Mouse (Mus musculus) embryonic facial prominence, embryonic 10.5 days (tissue): Measurements from ENCODE around the gene Pde4d. TPM values are rescaled to one million over a fixed set of nuclear protein-coding genes. Genes with fewer than 3 reads are reported as not detected.
A peak's percentile ranks its signal among the peaks of the same experiment; 100 is the strongest.

Experiments
- DNase-seq: peaks from one replicate; pipeline ENCODE4 v3.0.0-alpha.2; 2017; ENCODE audit warnings: low spot score
- H3K27ac ChIP-seq: fragments of 300-500 bp; sonication (generic); replicated peaks from 2 replicates; pipeline ENCODE4 v1.5.1; 2016; ENCODE audit warnings: mild to moderate bottlenecking
- H3K27me3 ChIP-seq: fragments of 300-500 bp; sonication (generic); replicated peaks from 2 replicates; pipeline ENCODE4 v1.6.1; 2016; ENCODE audit warnings: low read depth, mild to moderate bottlenecking; ENCODE audit not compliant: poor library complexity, severe bottlenecking
- H3K36me3 ChIP-seq: fragments of 300-500 bp; sonication (generic); replicated peaks from 2 replicates; pipeline ENCODE4 v1.6.1; 2016; ENCODE audit warnings: mild to moderate bottlenecking, moderate library complexity
- H3K4me1 ChIP-seq: fragments of 300-500 bp; sonication (generic); 2 replicates; pipeline ENCODE4 v1.6.1; 2016
- H3K4me3 ChIP-seq: fragments of 300-500 bp; sonication (generic); 2 replicates; pipeline ENCODE4 v1.5.1; 2016; ENCODE audit warnings: mild to moderate bottlenecking, moderate library complexity
- H3K9me3 ChIP-seq: fragments of 300-500 bp; sonication (generic); 2 replicates; pipeline ENCODE4 v1.6.1; 2016; ENCODE audit warnings: mild to moderate bottlenecking
- WGBS: fragments of 180-500 bp; shearing (Covaris S2); methylation state at CpG from one replicate; pipeline ENCODE4 v1.1.7; 2016; 5-methylcytosine and 5-hydroxymethylcytosine counted together
- polyA plus RNA-seq: library from polyadenylated mRNA; unstranded; fragments of >200 nt; fragmentation: Nextera tagmentation; extraction: Ambion mirVana; gene quantifications from 2 replicates; pipeline ENCODE4 v1.2.1, GENCODE M21; 2016

Pde4d gene
- polyA plus RNA-seq, 1 experiment from 2014 or later = 19.7 TPM

DNA sequence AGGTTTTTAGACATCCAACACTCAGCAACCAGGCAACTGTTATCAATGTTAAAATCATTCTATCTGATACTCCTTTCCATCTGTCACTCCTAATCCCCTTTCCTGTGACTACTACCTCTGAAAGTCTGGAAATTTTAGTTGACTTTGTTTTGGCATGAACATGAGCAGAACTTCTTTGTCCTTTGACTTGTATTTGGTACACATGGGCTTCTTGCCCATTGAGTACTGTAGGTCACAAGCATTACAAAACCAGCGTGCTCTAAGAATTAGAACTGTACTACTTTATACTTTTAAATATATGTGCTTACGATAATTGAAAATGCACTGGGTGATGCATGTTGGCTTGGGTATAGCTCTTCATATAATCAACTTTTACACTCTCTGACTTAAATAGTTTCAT, 1264.8 kb downstream of the Pde4d start:
- Histone ChIP-seq H3K4me3 (no peak overlapping the region), H3K4me1 (peaks cover 9% of the 10 kb centered on the region), H3K36me3 (no peaks in the 10 kb centered on the region), H3K9me3 (no peaks in the 10 kb centered on the region), H3K27me3 (no peaks in the 10 kb centered on the region), H3K27ac (no peak overlapping the region)
- 92% methylated on average over 2 of the region's 2 CpGs for WGBS
- DNase-seq = no peak

DNA sequence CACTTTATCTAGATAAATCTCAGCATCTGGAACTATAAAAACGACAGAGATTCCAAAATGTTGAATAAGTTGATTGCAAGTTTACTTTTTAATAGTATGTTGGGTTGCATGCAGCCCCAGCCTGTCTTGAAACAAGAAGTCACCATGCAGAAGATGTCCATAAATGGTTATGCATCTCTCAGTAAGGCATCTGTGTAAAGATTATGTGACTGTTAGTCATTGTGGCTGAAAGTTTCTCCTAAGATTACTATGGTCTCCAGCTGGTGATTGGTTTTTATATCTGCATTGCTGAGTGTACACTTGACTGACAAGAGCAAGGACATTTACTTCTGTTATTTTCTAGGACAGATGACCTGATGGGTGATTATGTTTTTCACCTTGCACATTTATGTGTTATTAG, 1265.6 kb downstream of the Pde4d start:
- Histone ChIP-seq H3K27me3 (no peaks in the 10 kb centered on the region), H3K4me3 (no peak overlapping the region), H3K4me1 (peaks cover 9% of the 10 kb centered on the region), H3K36me3 (no peaks in the 10 kb centered on the region), H3K9me3 (no peaks in the 10 kb centered on the region), H3K27ac (no peak overlapping the region)
- DNase-seq = no peak
- 72% methylated on average over 1 of the region's 1 CpGs for WGBS

DNA sequence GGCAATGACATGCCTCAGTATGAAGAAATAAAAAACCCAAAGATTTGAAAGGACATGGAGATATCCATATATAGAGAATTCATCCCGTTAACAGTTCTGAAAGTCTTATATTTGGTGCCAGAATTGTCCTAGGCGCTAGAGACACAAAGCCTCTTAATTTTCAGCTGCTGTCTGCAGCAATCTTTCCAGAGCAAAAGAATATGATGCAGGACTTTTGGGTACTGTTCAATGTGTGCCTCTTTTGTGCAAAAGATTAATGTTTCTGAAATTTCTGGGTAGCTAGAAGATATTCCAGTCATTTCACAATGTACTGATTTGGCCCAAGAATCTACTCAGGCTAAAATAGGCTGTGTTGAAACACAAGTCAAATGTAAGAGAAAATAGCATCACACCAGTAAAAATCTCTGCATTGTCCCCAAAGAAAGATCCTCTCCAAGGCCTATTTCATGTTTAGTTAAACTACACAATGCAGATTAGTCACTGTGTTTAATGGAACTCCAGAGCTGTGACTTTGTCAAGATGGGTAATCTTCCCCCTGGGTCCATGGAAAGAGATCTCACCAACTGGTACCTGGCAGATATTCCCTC, 1270.5 kb downstream of the Pde4d start:
- no peaks in the 10 kb centered on the region for H3K27me3 ChIP-seq
- WGBS = 91% methylated on average over 2 of the region's 2 CpGs
- H3K9me3 ChIP-seq = no peaks in the 10 kb centered on the region
- H3K4me3 ChIP-seq = no peak overlapping the region
- DNase-seq = no peak
- H3K36me3 ChIP-seq = no peaks in the 10 kb centered on the region
- H3K27ac ChIP-seq = no peak overlapping the region
- H3K4me1 ChIP-seq = peaks cover 14% of the 10 kb centered on the region

DNA sequence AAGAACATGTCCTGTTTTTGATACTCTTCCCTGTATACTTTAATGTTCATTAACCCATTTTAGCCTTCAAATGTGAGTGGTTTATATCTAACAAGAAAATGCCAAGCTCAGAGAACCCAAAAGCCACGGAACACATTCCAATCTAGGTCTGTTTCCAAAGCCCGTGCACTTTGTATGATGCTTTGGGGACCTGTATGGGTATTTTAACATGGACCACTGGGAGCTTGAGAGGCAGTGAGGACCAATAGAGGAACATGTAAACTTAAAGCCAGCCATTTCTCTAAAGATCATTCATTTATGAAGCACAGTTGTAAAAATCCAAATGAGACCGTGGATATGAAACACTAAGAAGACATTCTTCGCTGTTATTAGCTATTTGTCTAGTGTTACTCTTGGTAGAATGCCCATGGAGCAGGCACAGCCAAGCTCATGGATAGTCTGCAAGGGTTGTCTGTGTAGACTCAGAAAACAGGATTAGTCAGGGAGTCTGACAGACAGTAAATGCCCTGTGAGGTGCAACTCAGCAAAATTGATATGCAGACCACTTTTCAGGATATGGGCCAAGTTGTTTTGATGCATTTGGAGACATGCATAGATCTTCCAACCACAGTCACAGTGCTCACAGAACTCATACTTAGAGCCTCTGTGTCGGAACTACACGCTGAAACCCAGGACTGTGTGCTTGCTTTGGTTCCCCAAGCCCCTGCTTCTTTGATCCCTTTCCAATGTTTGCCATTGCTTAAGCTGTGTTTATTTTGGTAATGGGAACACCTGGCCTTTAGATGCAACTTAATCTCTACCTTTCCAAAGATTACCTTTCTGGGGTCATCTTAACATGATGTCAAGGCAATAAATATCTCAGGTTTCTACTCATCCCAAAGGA, 1272.7 kb downstream of the Pde4d start:
- Histone ChIP-seq H3K9me3 (no peaks in the 10 kb centered on the region), H3K4me1 (peaks cover 6% of the 10 kb centered on the region), H3K27me3 (no peaks in the 10 kb centered on the region), H3K4me3 (no peak overlapping the region), H3K36me3 (no peaks in the 10 kb centered on the region), H3K27ac (no peak overlapping the region)
- 88% methylated on average over 6 of the region's 6 CpGs for WGBS
- DNase-seq = no peak

DNA sequence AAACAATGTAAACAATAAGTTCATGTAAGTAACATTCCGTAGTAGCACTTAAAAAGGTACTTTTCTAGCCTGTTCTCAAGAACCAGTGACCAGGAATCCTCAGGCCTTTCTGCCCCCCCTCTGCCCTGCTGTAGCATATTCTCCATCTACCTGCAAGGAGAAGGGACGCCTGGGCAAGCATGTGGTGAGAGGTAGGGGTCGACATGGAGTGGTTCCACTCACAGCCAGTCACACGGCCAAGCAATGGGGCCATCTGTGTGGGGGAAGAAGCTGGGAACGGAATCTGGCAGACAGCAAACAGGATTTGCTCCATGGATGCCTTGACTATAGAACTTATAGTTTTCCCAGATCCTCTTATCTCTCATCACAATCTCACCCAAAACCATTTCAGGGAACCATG, 1277.6 kb downstream of the Pde4d start:
- H3K4me3 ChIP-seq = no peak overlapping the region
- H3K9me3 ChIP-seq = no peaks in the 10 kb centered on the region
- peaks cover 6% of the 10 kb centered on the region for H3K4me1 ChIP-seq
- H3K36me3 ChIP-seq = no peaks in the 10 kb centered on the region
- no peak for DNase-seq
- no peak overlapping the region for H3K27ac ChIP-seq
- WGBS = 76% methylated on average over 5 of the region's 5 CpGs
- no peaks in the 10 kb centered on the region for H3K27me3 ChIP-seq

DNA sequence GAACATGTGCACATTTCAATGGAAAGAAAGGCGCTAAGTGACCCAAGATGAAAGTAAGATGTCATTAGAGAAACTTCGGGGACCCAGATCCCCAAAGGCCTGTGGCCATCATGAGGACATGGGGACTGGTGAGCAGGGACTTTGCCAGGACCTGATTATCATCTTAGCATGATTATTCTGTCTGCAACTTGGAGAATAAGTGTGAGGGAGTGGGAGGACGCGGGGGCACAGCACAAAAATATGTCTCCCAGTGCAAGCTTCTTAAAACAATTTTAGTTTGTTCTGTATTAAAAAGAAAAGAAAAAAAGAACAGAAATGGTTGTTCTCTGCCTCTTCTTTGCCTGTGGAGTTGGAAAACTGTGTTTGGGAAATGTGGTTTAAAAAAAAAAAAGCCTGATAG, 1279.9 kb downstream of the Pde4d start:
- no peaks in the 10 kb centered on the region for H3K27me3 ChIP-seq
- 90% methylated on average over 4 of the region's 4 CpGs for WGBS
- DNase-seq = no peak

DNA sequence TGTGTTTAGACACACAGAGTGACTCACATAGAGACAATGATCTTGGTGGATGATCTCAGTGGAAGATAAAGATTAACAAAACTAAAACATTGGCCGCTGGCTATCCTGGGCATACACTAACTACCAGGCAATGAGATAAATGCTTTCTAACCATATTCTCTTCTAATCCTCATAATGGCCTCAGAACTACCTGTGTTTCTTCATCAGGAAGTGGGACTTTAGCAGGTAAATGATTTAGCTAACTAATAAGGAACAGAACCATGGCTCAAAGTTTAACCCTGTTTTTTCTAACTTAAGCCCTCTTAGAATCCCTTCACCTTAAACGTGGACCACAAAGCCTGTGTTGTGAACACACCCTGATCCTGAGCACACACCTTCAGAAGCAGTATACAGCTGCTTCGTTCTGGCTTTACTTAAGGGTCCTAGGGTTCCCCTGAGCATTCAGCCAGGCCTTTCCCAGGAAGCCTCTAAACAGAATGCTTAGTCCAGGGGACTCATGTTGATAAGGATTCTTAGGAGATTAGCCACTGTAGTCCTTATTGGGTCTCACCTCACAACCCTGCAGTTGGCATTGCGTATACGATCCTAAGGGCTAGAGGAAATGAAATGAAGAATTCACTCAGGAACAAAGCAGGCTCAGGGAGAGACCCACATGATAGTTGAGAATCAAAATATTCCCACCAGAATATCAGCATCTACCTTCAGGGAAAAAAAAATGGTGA, 1283.1 kb downstream of the Pde4d start:
- DNase-seq = no peak
- no peaks in the 10 kb centered on the region for H3K27me3 ChIP-seq
- H3K4me3 ChIP-seq = no peak overlapping the region
- H3K9me3 ChIP-seq = no peaks in the 10 kb centered on the region
- H3K36me3 ChIP-seq = no peaks in the 10 kb centered on the region
- no peak overlapping the region for H3K27ac ChIP-seq
- WGBS = 87% methylated on average over 5 of the region's 5 CpGs
- H3K4me1 ChIP-seq = no peaks in the 10 kb centered on the region

More for the DNA sequence above, 1279.9 kb downstream of the Pde4d start:
- no peaks in the 10 kb centered on the region for H3K9me3 ChIP-seq
- H3K4me1 ChIP-seq = peaks cover 5% of the 10 kb centered on the region
- no peak overlapping the region for H3K27ac ChIP-seq
- no peak overlapping the region for H3K4me3 ChIP-seq
- H3K36me3 ChIP-seq = no peaks in the 10 kb centered on the region

DNA sequence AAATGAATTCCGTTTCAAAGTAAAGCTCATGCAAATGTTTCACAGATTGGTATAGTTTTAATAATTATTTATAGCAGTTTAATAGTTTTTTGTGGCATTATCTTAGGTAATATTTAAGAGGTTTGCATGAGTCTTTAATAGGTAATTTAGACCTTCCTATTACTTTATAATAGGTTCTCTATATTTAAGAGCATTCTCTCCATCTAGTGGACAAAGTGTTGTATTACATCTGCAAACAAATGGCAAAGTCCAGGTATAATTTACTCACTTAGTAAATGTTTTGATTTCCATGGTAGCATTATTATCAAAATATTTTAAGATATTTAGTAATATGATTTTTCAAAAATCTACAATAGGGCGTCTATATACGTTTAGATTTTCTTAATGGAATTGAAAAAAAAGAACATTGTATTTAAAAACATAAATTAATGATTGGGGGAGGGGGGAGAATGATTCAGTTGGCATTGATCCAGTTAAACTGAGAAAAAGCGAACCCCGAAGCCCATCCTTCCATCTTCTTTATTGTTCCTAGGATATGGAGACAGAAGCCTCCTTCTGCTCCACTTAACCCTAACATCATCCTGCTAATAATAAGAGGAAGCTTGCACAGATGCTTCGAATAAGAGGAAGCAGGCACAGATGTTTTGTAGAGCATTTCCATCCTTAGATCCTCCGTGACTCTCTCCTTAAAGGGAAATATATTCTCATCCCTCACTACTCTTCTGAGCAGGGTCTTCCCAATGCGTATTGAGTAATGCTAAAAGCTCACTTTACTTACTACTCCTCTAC, 1286.7 kb downstream of the Pde4d start:
- DNase-seq = no peak
- H3K4me1 ChIP-seq = no peaks in the 10 kb centered on the region
- no peaks in the 10 kb centered on the region for H3K9me3 ChIP-seq
- no peak overlapping the region for H3K4me3 ChIP-seq
- no peaks in the 10 kb centered on the region for H3K27me3 ChIP-seq
- no peaks in the 10 kb centered on the region for H3K36me3 ChIP-seq
- WGBS = 46% methylated on average over 8 of the region's 8 CpGs
- no peak overlapping the region for H3K27ac ChIP-seq

DNA sequence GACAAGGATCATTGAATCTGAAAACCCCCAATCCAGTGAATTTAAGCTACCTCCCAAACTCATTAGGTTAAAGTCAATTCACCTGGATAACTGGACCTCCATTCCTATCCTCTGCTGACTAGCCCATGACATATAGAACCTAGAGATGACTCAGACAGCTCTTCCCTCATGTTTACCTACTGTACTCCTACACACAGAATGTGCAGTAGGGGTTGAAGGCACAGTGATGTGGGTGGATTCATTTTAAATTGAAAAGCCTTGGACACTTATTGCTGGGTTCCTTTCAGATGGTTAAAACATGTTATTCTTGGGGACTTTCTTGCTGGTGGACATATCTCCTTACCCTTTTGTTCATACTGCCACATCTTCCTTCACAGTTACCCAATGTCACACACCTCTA, 1296.7 kb downstream of the Pde4d start:
- Histone ChIP-seq H3K4me3 (no peak overlapping the region), H3K4me1 (no peaks in the 10 kb centered on the region), H3K9me3 (no peaks in the 10 kb centered on the region), H3K27me3 (no peaks in the 10 kb centered on the region), H3K36me3 (no peaks in the 10 kb centered on the region), H3K27ac (no peak overlapping the region)
- no peak for DNase-seq

DNA sequence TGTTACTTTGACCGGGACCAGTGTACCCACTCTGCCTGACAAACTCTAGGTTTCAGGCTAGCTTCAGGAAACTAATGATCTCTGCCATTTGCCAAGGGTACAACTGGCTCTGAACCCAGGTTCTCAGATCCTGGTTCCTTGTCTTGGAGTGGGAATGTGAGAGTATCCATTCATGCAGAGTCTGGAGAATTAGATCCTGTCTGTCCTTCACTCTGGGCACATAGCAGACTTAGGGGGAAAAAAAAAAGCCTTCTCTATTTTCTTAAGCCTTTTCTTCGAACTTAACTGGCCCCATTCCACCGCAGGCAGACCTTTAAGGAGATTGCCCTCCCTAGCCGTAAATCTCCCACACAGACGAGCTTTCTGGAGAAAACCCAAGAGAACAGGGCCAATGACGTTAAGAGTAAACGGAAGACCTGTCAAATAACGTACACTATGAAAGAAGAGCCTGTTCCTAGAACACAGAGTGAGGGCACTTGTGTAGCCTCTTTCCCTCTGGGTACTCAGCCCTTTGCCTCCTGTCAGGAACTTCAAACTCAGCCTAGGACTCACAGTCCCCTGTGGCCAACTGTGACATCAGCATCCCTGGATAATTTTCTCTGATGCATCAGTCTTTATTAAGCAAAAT, 1302.6 kb downstream of the Pde4d start:
- DNase-seq = no peak
- Histone ChIP-seq H3K9me3 (no peaks in the 10 kb centered on the region), H3K4me3 (no peak overlapping the region), H3K36me3 (no peaks in the 10 kb centered on the region), H3K4me1 (peaks cover 6% of the 10 kb centered on the region; the same call in 1 of the 2 replicates), H3K27me3 (no peaks in the 10 kb centered on the region), H3K27ac (no peak overlapping the region)
- WGBS = 47% methylated on average over 8 of the region's 8 CpGs

DNA sequence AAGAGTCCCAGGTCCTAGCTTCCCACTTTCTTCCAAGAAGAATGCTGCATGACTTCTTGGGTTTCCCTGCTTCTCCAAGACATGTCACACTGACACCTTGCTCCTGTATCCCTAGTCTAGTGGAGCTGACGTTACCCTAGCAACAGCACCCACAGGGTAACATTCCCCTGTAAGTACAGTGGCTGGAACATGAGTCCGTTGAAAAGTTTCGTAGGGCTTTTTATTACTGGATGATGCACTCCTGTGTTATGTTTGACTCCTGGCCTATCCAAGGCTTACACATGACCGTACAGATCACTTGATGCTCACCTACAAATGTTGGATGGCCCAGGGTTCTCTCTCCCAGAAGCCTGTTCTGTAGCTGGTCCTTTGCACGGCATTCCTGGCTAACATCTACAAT, 1307.1 kb downstream of the Pde4d start:
- WGBS = 91% methylated on average over 5 of the region's 5 CpGs
- no peak overlapping the region for H3K27ac ChIP-seq
- peaks cover 8% of the 10 kb centered on the region; the same call in 1 of the 2 replicates for H3K4me1 ChIP-seq
- no peaks in the 10 kb centered on the region for H3K9me3 ChIP-seq
- H3K27me3 ChIP-seq = no peaks in the 10 kb centered on the region
- H3K36me3 ChIP-seq = no peaks in the 10 kb centered on the region
- no peak for DNase-seq
- H3K4me3 ChIP-seq = no peak overlapping the region

DNA sequence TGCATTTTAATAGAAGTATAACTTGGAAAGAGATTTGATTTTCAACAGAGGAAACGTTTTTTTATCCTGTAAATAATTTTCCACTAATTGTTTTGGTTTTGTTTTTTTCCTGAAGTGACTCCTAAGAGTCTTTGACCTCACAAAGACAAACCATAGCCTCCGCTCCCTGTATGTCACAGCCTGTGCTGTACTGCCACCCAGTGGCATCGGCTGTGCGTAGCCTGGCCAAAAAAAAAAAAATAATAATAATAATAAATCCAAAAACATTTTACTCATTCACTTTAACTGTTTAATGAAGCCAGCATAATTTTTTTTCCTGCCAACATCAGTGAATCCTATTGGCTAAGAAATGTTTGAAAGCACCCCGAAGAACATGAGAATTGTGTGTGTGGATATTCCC, 1309.5 kb downstream of the Pde4d start:
- DNase-seq = peak; percentile 25
- no peak overlapping the region for H3K27ac ChIP-seq
- no peak overlapping the region for H3K4me3 ChIP-seq
- 43% methylated on average over 5 of the region's 5 CpGs for WGBS
- H3K27me3 ChIP-seq = no peaks in the 10 kb centered on the region
- 0 out of 2 replicates have a peak, but pooled peaks cover 2% of the 10 kb centered on the region for H3K4me1 ChIP-seq
- H3K36me3 ChIP-seq = no peaks in the 10 kb centered on the region
- H3K9me3 ChIP-seq = no peaks in the 10 kb centered on the region
